Mouse (Mus musculus) stomach, postnatal 0 days (tissue): ENCODE measurements around the gene Atp1a3.

ENCODE experiments used
- CTCF ChIP-seq: IDR thresholded peaks from 2 replicates; pipeline ENCODE4 v1.5.1; 2016; ENCODE audit warnings: antibody characterized with exemption, low read depth, mild to moderate bottlenecking, moderate library complexity
- EP300 ChIP-seq: optimal IDR thresholded peaks from 2 replicates; pipeline ENCODE3; 2016; ENCODE audit warnings: antibody characterized with exemption

- TF ChIP-seq EP300, result no peak
- no peak for TF ChIP-seq CTCF
Measured at GRCm38 (mm10) chr7:24964288-24964687, 41.5 kb downstream of the Atp1a3 start.
